Mouse (Mus musculus): ENCODE results near the gene Sorcs3.

The Sorcs3 gene

DNA sequence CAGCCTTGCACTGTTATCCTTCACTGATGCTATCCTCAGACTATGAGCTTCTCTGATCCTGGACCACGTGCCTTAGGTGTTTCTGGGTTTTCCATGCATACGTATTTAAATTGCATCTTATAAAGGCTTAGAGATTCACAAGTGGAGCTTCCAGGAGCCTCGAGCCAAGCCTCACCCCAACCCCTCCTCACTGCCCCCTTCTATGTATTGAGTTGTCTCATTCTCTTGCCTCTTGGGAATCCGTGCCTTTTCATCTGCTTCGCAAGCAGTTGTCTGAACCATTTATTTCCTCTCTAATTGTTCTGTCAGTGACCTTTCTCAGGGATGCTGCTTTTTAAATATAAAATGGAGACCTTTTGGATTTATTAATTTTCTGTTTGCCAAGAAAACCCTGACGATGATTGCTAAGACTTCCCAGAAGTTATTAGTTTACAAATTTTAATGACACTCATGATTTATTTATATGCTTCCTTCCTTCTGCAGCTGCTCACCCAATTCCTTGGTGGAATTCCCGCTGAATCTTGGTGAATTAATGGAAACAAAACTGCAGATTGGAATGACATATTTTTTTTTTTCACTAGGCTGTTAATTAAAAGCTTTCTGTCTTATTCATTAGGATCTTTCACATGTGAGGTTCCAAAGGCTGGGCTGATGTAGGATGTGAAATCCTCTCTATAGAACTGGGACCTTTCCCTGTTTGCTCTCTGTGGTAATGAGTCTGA, 199.1 kb downstream of the Sorcs3 start:
- DNase-seq: no peak

DNA sequence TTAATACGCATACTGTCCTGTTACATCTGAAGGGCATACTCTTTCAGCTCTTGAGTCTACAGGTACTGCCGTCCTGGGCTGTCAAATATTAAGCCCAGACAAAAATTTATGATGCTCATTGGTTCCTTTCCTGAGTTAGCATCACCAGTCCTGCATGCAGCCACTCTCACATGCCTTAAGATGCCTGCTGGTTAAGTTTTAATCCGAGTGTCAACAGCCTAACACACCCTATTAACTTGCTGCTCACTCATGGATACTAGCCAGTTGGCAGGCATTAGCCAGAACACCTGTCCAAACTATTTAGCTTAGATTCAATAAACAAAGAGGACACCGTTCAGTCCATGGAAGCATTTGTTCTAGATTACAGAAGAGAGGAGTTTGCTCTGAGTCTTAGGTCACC, 202.4 kb downstream of the Sorcs3 start:
- DNase-seq: no peak

DNA sequence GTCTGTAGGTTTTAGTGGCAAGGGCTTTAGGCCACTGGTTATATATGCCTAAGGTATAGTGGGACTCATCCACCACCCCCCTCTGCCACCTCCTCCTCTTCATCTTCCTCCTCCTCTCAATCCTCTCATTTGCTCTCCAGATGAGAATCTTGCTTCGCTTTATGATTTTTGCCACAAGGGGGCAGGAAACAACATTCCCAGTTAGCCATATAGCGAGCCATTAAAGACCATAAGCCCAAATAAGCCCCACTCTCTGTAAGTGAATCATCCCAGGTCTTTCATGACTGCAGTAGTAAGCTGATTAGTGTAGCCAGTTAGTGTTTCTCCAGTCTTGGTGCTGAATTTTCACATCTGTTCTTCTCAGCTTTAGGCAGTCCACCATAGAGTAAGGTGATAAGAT, 205.5 kb downstream of the Sorcs3 start:
- peak; percentile 29 to 38 for DNase-seq

DNA sequence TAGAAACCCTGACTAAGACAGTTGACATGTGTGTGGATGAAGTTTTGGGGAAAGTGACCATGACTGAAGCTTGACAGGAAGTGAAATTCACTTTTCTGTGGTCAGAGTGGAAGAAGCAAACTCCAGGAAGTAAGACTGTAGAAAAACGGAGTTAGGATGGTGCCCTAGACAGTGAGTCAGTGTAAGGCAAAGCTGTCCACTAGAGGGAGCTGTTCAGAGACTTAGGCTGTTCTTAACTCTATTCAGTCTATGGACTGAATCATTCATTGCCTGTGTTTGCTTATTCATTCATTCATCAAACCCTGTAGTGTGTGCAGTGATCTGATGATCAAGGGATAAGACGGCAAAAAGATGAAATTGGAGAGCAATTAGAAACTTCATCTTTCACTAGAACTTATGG, 208.0 kb downstream of the Sorcs3 start:
- DNase-seq: peak; percentile 65 to 73

DNA sequence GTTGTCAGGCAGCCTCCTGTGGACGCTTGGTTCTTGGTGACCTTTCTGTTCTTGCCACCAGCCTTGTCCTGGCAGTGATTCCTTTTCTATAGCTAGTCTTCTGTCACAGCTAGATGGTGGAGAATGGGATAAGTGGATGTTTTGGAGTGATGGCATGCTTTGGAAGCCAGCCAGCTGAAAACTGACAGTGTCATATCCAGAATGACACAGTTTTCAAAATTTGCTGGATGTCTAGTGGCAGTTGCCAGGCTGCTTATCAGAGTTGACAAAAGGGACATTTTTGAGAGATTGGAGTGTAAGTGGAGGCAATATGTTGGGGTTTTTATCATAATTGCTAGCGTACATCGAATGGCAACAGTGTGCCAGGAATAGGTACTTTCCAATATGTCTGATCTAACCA, 212.5 kb downstream of the Sorcs3 start:
- peak in 1 of 2 experiments; percentile 11 for DNase-seq

DNA sequence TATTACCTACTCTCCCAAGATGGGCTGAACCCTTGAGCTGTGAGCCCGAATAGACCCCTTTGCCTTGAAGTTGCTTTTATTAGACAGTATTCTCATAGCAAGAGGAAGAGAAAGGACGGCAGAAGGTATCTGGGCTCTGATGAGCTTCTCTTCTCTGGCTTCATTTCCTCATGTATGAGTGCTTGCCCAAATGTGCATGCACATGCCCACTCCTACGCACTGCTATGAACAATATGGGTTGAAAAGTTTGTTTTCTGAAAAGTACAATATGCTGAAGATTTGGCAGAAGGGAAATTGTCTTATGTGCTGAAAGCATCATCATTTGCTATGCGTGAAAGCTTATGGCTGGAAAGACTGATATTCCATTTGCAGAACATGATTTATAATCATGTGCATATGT, 223.4 kb downstream of the Sorcs3 start:
- DNase-seq: no peak

DNA sequence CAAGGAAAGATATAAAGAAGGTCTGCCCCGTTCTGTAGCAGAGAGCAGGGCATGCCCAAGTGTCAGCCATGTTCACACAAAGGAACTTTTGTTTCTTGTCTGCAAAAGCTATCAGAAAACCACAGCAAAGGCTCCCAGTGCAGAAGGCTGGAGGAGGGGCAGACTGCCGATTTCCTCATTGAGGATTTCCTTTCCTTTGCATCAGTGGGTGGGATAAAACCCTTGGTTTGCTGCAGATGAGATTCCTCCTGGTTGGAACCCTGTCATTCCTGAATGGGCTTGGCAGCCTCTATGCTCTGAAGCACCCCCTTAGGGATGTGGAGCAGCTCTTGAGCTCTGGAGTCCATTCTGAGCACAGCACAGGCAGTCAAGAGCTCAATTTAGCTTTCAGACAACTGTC, 223.9 kb downstream of the Sorcs3 start:
- no peak for DNase-seq

DNA sequence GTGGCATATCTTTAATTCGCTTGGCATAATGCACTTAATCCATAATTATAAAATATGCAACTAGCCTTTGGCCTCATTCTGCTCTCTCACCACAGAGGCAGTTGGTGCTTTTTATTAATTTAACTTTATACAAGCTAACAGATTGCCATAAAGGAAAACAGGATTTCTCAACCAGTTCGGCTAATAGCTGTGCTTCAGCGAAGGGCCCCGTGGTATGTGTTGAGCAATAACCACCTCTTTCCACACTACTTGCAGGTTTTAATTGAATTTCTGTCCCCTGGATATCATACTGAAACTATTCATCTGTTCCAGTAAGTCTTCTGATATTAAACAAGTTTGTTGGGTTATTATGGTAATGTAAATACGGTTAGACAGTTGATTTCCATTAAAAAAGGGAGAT, 224.5 kb downstream of the Sorcs3 start:
- DNase-seq: no peak

DNA sequence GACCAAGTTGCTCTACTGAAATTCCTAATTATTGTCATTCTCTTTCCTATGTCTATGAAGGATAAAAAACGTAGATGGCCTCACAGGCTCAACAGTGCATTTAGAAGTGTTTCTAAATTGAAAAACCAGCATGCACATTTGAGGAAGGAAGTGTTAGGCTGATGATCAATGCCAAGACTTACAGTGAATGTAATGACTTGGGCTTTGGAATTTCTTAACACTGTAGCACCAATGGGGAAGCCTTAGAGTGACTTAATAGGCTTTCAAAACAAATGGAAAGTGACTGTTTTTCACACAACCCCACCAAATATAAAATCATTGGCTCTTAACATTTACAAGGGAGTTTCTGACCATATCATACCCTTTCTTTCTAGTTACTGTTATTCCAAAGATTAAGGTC, 232.6 kb downstream of the Sorcs3 start:
- no peak for DNase-seq

DNA sequence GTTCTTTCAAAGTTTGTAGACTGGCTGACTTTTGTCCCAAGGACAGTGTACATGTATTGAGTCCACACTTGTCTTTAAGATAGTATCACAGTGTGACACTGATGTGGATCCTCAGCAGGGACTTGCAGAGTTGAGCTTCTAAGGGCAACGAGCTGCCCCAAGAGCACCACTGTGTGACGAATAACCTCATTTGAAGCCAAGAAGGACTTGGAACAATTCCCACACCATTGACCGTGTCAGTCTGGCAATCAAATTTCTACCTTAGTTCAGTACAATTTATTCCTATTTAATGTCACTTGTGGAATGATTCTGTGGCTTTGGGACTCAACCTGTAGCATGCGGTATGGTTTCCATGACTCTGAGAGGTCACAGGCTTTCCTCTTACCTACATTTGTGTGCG, 255.3 kb downstream of the Sorcs3 start:
- no peak for DNase-seq

DNA sequence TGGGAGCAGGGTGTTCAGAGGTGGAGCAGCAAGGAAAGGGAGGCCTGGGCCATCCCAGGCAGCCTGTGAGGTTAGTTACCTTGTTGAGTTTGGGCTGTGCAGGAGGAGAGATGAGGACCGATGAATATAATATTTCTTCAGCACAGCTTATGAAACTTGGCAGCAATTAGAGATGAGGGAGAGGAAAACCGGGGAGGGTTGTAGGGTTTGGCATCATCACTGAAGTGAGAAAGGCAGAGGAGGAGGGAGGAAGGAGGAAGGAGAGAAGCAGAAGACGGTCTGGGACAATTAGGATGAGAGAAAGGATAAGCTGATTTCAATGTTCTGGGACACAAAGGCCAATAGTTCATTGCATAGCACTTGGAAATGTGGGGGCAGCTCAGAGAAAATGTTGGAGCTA, 256.6 kb downstream of the Sorcs3 start:
- no peak for DNase-seq

DNA sequence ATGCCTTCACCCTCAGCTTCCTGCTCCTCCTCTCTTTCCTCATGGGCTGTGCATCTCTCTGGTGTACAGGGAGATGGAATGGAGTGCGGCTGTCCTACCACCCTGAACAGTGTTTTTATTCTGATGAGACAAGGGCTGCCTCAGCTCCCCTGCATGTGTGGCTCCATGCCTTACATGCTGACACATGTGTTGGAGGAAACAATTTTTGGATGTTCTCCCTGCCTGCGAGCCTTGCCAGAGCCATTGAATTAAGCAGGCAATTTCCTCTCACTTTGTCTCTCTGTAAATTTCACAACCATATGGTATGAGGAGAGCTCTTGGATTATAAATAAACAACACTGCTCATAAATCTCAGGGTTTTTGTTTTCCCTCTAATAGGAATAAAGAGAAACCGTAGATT, 257.7 kb downstream of the Sorcs3 start:
- DNase-seq: peak in 1 of 2 experiments; percentile 39

DNA sequence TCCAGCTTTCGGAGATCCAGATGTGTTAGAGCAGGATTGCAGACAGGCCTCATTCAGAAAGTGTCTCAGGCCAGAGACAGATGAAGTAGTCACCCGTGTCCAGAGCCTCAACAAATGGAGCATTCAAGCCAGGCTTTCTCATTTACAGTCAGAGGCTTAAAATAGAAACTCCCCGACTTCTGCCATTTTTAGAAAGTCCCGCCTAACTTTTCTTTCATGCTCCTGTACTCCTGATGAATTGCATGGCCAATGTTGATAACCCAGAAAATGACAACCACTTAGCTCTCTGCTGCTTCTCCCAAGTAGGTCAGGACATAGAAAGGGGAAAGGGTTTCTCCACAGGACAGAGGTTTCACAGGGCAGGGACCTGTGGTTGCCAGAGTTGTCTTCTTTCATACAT, 261.6 kb downstream of the Sorcs3 start:
- no peak for DNase-seq

DNA sequence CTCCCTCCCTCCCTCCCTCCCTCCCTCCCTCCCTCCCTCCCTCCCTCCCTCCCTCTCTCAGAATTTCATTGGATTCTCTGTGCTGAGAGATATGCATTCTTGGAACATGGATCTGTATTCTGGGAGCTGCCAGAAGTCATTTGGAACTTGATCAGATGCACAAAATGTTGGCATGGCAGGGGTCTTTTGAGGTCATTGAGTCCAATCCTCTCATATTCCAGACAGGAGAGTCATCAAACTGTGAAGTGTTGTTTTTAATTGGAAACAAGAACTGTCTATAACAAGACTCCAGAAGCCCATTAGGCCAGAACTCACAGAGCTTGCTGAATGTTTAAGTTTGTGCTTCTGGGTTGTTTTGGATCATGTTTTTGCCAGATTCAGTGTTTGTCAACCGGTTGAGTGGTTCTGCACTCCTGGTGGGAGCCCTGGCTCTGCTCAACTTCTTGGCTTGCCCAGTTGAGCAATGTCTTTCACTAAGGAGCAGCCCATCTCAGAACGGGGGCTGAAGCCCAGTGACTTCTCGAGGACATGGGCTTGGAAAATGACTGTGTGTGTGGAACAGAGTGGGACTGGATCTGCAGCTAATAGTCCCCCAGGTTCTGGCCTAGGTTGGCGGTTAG, 264.1 kb downstream of the Sorcs3 start:
- peak; percentile 58 to 80 for DNase-seq

DNA sequence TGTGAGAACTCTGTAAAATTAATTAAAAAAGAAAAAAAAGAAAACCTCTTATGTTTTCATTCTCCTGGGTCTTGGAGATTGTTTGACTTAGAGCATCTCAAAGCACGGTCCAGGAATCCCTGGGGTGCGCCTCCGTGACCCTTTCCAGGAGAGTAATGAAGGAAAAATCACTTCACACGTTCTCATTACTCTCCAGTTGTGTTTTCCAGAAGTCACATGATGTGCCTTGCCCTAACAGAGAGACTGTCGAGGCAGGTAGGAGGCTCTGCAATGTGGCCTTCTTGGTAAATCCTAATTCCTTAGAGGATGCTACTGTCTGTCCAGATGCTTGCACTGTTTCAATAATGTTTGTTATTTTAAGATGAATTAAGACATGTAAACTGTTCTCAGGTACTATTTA, 266.1 kb downstream of the Sorcs3 start:
- no peak for DNase-seq

DNA sequence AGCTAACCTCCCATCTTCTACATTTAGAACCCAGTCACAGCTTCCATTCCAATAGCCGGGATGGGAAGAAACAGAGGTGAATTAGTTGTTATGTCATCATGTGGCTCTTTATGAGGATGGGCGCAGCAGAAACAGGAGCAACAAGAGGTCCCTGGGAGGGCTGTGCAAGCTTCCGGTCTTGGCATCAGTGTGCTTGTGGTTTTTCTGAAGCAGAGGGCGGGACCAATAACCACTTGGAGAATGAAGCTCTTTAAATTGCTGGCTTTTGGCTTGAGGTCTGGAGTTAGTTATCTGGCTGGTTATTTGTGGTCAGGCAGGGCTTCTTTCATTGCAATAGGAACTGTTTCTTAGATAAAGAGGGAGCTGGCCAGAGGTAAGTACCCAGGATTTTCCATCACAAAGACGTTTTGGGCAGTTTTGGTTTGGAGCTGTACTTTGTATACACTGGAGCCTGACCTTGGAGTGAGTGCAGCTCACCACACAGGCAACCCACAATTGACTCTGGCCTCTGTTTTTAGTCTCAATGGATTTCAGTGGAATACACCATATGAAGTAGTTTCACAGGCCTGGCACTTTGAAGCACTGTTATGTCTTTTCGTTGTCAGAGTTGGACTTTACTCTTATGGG, 270.1 kb downstream of the Sorcs3 start:
- no peak for DNase-seq

DNA sequence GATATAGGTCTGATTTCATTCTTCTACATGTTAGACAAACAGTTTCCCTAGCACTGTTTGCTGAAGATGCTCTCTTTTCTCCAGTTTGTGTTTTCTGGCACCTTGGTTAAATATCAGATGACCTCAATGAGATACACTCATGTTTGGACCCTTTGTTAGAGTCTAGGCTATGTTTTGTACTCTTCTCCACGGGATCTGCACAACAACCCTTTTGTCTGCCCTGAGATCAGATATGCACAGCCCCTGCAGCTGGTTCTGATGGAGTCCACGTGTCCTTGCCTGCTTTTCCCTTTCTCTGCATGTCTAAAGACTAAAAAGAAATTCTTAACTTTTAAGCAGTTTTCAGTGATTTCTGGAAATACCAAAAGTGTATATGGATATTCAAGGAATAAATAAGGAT, 273.0 kb downstream of the Sorcs3 start:
- no peak for DNase-seq

DNA sequence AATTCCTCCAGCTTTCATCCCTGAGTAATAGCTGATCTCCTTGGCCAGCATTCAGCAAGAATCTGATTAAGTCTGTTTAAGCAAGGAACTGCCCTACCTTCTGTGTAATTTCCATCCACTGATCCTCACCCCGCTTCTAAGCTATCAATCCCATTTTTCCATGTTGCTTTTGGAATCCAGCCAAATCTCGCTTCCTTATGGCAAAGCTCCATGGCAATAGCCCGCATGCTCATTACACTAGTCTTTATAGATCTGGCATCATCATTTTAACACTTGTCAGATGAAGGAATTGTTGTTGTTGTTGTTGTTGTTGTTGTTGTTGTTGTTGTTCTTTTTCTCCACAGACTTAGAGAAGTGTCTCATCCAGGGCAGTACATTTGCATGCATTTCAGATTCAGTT, 277.1 kb downstream of the Sorcs3 start:
- peak; percentile 52 to 53 for DNase-seq

DNA sequence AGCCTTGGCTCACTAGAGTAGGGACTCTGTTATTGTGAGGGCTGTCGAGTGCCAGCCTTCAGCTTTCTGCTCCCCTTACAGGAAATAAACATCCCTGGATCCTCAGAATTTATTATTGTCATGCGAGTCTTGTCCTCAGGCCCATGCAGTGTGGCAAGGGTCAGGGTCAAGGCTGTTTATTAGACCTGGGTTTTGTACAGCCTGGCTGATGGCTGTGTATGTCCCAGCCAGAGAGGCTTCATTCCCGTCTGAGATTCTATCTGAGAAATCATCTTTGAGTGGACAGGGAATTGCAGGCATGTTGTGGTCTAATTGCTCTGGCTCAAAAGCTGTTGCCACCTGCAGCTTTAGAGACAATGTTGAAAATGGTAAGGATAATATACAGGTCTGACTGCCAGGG, 285.3 kb downstream of the Sorcs3 start:
- no peak for DNase-seq

DNA sequence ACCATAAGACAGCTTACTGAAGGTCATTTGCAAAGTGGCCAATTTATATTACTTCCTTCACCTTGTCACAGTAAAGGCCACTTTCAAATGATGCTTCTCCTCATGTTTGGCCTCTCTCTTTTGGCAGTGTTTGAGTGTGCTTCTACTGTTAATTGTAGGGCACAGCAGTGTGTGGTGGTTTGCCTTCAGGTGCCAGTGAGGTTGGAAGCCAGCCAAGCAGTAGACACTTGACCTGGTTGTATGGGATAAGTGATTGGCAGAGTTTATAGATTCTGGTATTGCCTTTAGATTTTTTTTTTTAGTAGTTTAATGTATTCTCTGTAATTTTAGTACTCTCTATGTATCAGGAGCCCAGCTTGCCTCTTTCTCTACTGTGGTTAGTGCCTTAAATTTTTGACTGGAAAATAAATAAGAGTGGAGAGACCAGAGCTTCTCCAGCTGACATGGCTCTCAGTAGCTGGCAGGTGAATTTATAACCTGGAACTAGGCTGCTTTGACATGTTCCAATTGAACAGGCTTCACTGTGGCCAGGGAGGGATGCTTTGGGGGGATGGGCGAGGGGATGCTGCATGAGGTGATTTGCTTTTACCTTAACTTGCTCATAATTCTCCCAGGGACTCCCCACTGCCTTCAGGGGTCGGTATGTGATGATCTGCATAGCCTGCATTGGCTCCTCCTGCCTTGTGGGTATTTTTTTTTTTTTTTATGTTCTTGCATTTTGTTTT, 298.2 kb downstream of the Sorcs3 start:
- DNase-seq: peak; percentile 76 to 81

DNA sequence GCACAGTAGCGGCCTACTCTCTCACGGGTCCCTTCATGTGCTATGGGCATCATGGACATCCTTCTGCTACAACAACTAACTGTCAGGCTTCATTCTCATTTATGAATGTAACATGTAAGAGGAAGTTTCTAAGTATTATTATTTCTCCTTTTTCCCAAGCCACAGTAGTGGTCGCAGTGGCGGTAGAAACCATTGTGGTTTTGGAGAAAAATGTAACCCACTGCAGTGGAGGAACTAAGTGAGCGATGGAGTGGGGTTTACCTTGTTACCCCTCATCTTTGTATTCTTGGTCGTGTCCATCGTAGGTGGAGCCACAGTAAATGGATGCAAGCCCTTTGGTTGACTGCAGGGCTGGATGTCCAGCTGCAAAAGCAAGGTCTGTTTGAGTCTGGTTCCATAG, 318.0 kb downstream of the Sorcs3 start:
- no peak for DNase-seq

DNA sequence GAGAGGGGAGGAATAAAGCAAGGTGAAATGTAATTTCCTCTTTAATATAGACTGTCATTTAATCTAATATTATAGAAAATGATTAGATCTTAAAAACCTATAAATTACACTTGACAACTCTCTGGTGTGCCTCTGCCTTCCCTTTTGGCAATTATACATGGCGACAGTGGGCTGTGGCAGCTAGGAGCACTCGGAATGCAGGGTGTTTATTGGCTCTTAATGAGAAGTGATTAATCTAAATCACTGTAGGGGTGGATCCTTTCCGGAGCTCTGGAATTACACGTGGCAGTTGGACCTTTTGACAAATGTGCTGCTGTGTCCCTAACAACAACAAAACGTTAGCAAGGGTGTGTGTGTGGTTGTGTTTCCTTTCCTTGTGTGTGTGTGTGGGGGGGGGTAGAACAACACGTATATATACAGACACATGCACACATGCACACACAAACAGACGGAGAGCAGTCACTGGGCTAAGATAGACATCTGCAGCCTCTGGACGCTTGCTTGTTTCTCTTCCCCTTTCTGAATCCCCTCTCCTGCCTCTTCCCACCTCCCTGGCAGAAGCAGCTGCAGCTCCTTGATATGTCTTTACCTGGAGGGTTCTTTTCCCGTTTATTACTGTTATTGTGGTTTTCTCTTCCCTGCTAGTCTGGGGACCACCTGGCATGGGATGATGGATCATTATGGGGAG, 318.8 kb downstream of the Sorcs3 start:
- DNase-seq: no peak

DNA sequence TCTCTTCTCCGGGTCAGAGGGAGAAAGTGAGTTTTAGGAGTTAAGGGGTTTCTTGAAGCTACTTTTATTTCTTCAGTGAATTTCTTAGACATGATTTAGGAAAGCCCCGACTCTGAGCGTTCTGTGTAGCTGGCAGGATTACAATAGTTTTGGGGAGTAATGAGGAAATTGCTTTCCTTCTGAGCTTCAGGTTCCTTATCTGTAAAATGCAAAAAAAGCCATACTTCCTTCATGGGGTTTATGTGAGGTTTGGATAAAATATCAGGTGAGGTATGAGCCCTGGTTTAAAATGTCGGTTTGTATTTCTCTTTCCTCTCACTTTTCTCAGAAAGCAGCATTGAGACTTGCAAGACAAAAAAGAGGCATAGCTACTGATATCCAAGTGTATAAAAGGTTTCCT, 327.8 kb downstream of the Sorcs3 start:
- DNase-seq: no peak
